9 mouse cellular contexts compared by ENCODE assay signal in genomic region chr16:17474091-17474490, GRCm38 (mm10). TPM values are rescaled to one million over a fixed set of nuclear protein-coding genes. Genes with fewer than 3 reads are reported as not detected.
A peak's percentile ranks its signal among the peaks of the same experiment; 100 is the strongest.
DNase-seq lines count a peak whose midpoint lies in the region; ATAC-seq and TF ChIP-seq lines count a peak whose summit lies in the region.
"Had no signal": no experiment of that assay in that cellular context is flagged by ENCODE, and none has a peak within 500 bp of the region (broad histone marks: within the 10 kb centered on the region; RNA-seq: fewer than 3 reads in every experiment).

No protein-coding gene starts in this region.

- no peak overlapping the region for H3K4me3 ChIP-seq in forebrain, embryonic 14.5 days (ENCODE audit: low read depth, low read length)
- H3K4me3 ChIP-seq in forebrain, embryonic 13.5 days, result no peak overlapping the region
- H3K4me3 ChIP-seq in liver, adult 2 months (ENCODE audit: insufficient read depth, low read depth, low read length), result no peak overlapping the region
- H3K4me3 ChIP-seq in liver, embryonic 11.5 days (ENCODE audit: low read depth, low read length), result no peak overlapping the region
- H3K4me3 ChIP-seq: hindbrain, embryonic 15.5 days had no signal

- intact Hi-C loops in left cerebral cortex, postnatal 4 days (cut with DNase I), result no loop called here

- H3K4me1 ChIP-seq in forebrain, embryonic 14.5 days (ENCODE audit: control insufficient read depth, insufficient read depth, low read length), result 0 out of 2 replicates have a peak, but pooled peaks cover 2% of the 10 kb centered on the region
- peaks cover 3% of the 10 kb centered on the region for H3K4me1 ChIP-seq in forebrain, embryonic 13.5 days
- H3K4me1 ChIP-seq in liver, adult 2 months (ENCODE audit: control insufficient read depth, insufficient read depth, low read length), result no peaks in the 10 kb centered on the region
- peaks cover 10% of the 10 kb centered on the region for H3K4me1 ChIP-seq in liver, embryonic 11.5 days (replicated peaks; ENCODE audit: control insufficient read depth, insufficient read depth, low read length)

- no peaks in the 10 kb centered on the region for H3K9me3 ChIP-seq in forebrain, embryonic 14.5 days (replicated peaks; ENCODE audit: control insufficient read depth, low read length)
- H3K9me3 ChIP-seq in forebrain, embryonic 13.5 days (replicated peaks), result no peaks in the 10 kb centered on the region
- H3K9me3 ChIP-seq in liver, embryonic 11.5 days (ENCODE audit: control insufficient read depth, low read length), result no peaks in the 10 kb centered on the region
- H3K9me3 ChIP-seq: hindbrain, embryonic 15.5 days had no signal

- no peak for TF ChIP-seq POLR2A in liver, adult 2 months (IDR thresholded peaks at IDR 0.05; ENCODE audit: extremely low read depth, insufficient read depth, low read length)

- no peak overlapping the region for H3K9ac ChIP-seq in forebrain, embryonic 14.5 days (ENCODE audit: low read length)
- no peak overlapping the region for H3K9ac ChIP-seq in forebrain, embryonic 13.5 days
- H3K9ac ChIP-seq in liver, adult 2 months (ENCODE audit: low read depth, low read length), result no peak overlapping the region
- H3K9ac ChIP-seq in liver, embryonic 11.5 days (ENCODE audit: low read depth, low read length), result no peak overlapping the region
- H3K9ac ChIP-seq: hindbrain, embryonic 15.5 days had no signal

- H3K79me2 ChIP-seq in liver, adult 2 months (ENCODE audit: control insufficient read depth, insufficient read depth, low read length), result peaks cover 40% of the 10 kb centered on the region; the same call in 1 of the 2 replicates

- TF ChIP-seq CTCF in liver, adult 2 months (IDR thresholded peaks at IDR 0.05; ENCODE audit: low read depth, low read length), result peak; percentile 63; the same call in 1 of the 2 replicates

- peak; percentile 53 for DNase-seq in forebrain, embryonic 14.5 days (ENCODE audit: low spot score)
- no peak for DNase-seq in liver, adult 2 months (ENCODE audit: extremely low read depth, low read depth, low spot score)
- no peak for DNase-seq in liver, embryonic 11.5 days (ENCODE audit: low spot score)
- peak; percentile 58 to 66 for DNase-seq in cerebellum, postnatal 10 days
- DNase-seq in left cerebral cortex, postnatal 4 days, result peak; percentile 31
- peak; percentile 49 for DNase-seq in thymus, postnatal 14 days
- no peak for DNase-seq in ovary, postnatal 14 days (ENCODE audit: low spot score)

- no peak for ATAC-seq in forebrain, embryonic 14.5 days
- ATAC-seq in forebrain, embryonic 13.5 days, result no peak
- ATAC-seq in liver, embryonic 11.5 days (replicated peaks; ENCODE audit: low FRiP score), result no peak

- H3K4me2 ChIP-seq in forebrain, embryonic 14.5 days (ENCODE audit: low read length), result no peak overlapping the region
- H3K4me2 ChIP-seq in forebrain, embryonic 13.5 days, result no peak overlapping the region
- no peak overlapping the region for H3K4me2 ChIP-seq in liver, embryonic 11.5 days
- H3K4me2 ChIP-seq: hindbrain, embryonic 15.5 days had no signal

- no peak overlapping the region for H3K27ac ChIP-seq in forebrain, embryonic 14.5 days (ENCODE audit: low read depth, low read length)
- H3K27ac ChIP-seq in forebrain, embryonic 13.5 days, result no peak overlapping the region
- H3K27ac ChIP-seq in liver, adult 2 months (replicated peaks; ENCODE audit: insufficient read depth, low read depth, low read length), result no peak overlapping the region
- no peak overlapping the region for H3K27ac ChIP-seq in liver, embryonic 11.5 days (ENCODE audit: low read depth, low read length)
- H3K27ac ChIP-seq: hindbrain, embryonic 15.5 days had no signal

- no peaks in the 10 kb centered on the region for H3K27me3 ChIP-seq in forebrain, embryonic 14.5 days (replicated peaks; ENCODE audit: control insufficient read depth, insufficient read depth, low read length)
- H3K27me3 ChIP-seq in forebrain, embryonic 13.5 days, result no peaks in the 10 kb centered on the region
- no peaks in the 10 kb centered on the region for H3K27me3 ChIP-seq in liver, adult 2 months (ENCODE audit: control insufficient read depth, insufficient read depth, low read length)
- no peaks in the 10 kb centered on the region for H3K27me3 ChIP-seq in liver, embryonic 11.5 days (replicated peaks; ENCODE audit: control insufficient read depth, insufficient read depth, low read length)
- H3K27me3 ChIP-seq: hindbrain, embryonic 15.5 days had no signal

- peaks cover 35% of the 10 kb centered on the region for H3K36me3 ChIP-seq in forebrain, embryonic 14.5 days (ENCODE audit: control insufficient read depth, insufficient read depth, low read length)
- peaks cover 54% of the 10 kb centered on the region for H3K36me3 ChIP-seq in forebrain, embryonic 13.5 days (ENCODE audit: poor library complexity, severe bottlenecking)
- peaks cover 20% of the 10 kb centered on the region for H3K36me3 ChIP-seq in liver, adult 2 months (ENCODE audit: control insufficient read depth, insufficient read depth, low read length)
- peaks cover 16% of the 10 kb centered on the region for H3K36me3 ChIP-seq in liver, embryonic 11.5 days (ENCODE audit: control insufficient read depth, insufficient read depth, low read length)

RNA-seq across cellular contexts. Expression of gene Aifm3, which starts 15.3 kb away (rescaled TPM):
- 7.0 and 8.5 TPM in 2 replicates for polyA plus RNA-seq in forebrain, embryonic 14.5 days (2014; fragmentation: Nextera tagmentation; extraction: Ambion mirVana)
- 8.6 and 10.4 TPM in 2 replicates for polyA plus RNA-seq in forebrain, embryonic 13.5 days (2015; fragmentation: Nextera tagmentation; extraction: Ambion mirVana)
- total RNA-seq in liver, adult 2 months (2014; rRNA removed), result 1.4 and 3.7 TPM in 2 replicates
- 3.5 and 3.7 TPM in 2 replicates for polyA plus RNA-seq in liver, adult 2 months (2012; rRNA removed)
- 0.84 and 1.1 TPM in 2 replicates for polyA plus RNA-seq in liver, embryonic 11.5 days (2014; fragmentation: Nextera tagmentation; extraction: Ambion mirVana)
- 10 to 100 TPM in 1 of 2 experiments, 1 to 10 TPM in 1; 9.3 to 13.6 TPM for total RNA-seq in left cerebral cortex, postnatal 4 days (2021)

RNA-seq across cellular contexts. Expression of gene Crkl, which starts 22.3 kb away (rescaled TPM):
- polyA plus RNA-seq in forebrain, embryonic 14.5 days (2014; fragmentation: Nextera tagmentation; extraction: Ambion mirVana), result 79.4 and 107 TPM in 2 replicates
- 102 and 108 TPM in 2 replicates for polyA plus RNA-seq in forebrain, embryonic 13.5 days (2015; fragmentation: Nextera tagmentation; extraction: Ambion mirVana)
- 9.6 and 15.2 TPM in 2 replicates for total RNA-seq in liver, adult 2 months (2014; rRNA removed)
- 28.0 and 28.8 TPM in 2 replicates for polyA plus RNA-seq in liver, adult 2 months (2012; rRNA removed)
- 45.6 and 46.2 TPM in 2 replicates for polyA plus RNA-seq in liver, embryonic 11.5 days (2014; fragmentation: Nextera tagmentation; extraction: Ambion mirVana)
- total RNA-seq in left cerebral cortex, postnatal 4 days (2021), result 10 to 100 TPM; 35.7 to 35.8 TPM

RNA-seq across cellular contexts. Expression of gene Lztr1, which starts 34.4 kb away (rescaled TPM):
- 87.6 and 91.9 TPM in 2 replicates for polyA plus RNA-seq in forebrain, embryonic 14.5 days (2014; fragmentation: Nextera tagmentation; extraction: Ambion mirVana)
- polyA plus RNA-seq in forebrain, embryonic 13.5 days (2015; fragmentation: Nextera tagmentation; extraction: Ambion mirVana), result 102 and 110 TPM in 2 replicates
- total RNA-seq in liver, adult 2 months (2014; rRNA removed), result 39.0 and 53.0 TPM in 2 replicates
- 83.5 and 96.7 TPM in 2 replicates for polyA plus RNA-seq in liver, adult 2 months (2012; rRNA removed)
- polyA plus RNA-seq in liver, embryonic 11.5 days (2014; fragmentation: Nextera tagmentation; extraction: Ambion mirVana), result 50.2 and 54.8 TPM in 2 replicates
- 100 to 1,000 TPM; 158 to 182 TPM for total RNA-seq in left cerebral cortex, postnatal 4 days (2021)

RNA-seq across cellular contexts. Expression of gene Thap7, which starts 56.8 kb away (rescaled TPM):
- 60.9 and 61.6 TPM in 2 replicates for polyA plus RNA-seq in forebrain, embryonic 14.5 days (2014; fragmentation: Nextera tagmentation; extraction: Ambion mirVana)
- 58.3 and 59.2 TPM in 2 replicates for polyA plus RNA-seq in forebrain, embryonic 13.5 days (2015; fragmentation: Nextera tagmentation; extraction: Ambion mirVana)
- total RNA-seq in liver, adult 2 months (2014; rRNA removed), result 15.1 and 18.8 TPM in 2 replicates
- 47.9 and 49.2 TPM in 2 replicates for polyA plus RNA-seq in liver, adult 2 months (2012; rRNA removed)
- 45.1 and 46.5 TPM in 2 replicates for polyA plus RNA-seq in liver, embryonic 11.5 days (2014; fragmentation: Nextera tagmentation; extraction: Ambion mirVana)
- total RNA-seq in left cerebral cortex, postnatal 4 days (2021), result 10 to 100 TPM; 34.5 to 36.4 TPM

Comparison
In these comparisons a context has a peak if more than half of its experiments do, and no peak if none do; other contexts are left out.
1. DNase-seq: peak in forebrain, embryonic 14.5 days (single experiment), cerebellum, postnatal 10 days (2 of 2), left cerebral cortex, postnatal 4 days (single experiment) and thymus, postnatal 14 days (single experiment); none in liver, adult 2 months (single experiment), liver, embryonic 11.5 days (single experiment) and ovary, postnatal 14 days (single experiment).